Mouse (Mus musculus) thymus, postnatal 4 days (tissue): ENCODE data around the gene Ppp1cc.

Source experiments
- DNase-seq: peaks from one replicate; pipeline ENCODE4 v3.0.0; 2021

Ppp1cc gene

DNA sequence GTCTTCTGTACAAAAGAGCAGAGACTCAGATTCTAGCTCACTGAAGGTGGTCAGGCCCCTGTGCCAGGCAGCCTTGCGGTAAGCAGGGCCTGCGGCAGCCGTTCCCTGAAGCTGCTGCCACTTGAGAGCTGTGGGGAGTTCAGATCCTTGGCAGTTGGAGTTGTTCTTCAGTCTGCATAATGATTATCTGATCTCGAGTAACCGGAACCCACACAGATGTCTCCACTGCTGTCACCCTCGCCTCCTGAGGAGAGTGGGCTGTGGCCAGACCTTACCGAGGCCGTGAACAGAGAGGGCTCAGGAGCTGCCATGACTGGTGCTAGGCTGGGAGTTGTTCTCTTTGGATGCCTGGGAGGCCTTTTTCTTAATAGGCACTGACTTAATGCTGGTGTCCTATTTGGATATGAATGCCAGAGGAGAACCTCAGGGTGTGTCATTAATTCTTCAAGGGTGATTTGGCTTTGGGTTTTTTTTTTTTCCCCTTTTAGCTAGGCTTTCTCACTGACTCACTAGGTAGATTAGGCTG, 8.6 kb downstream of the Ppp1cc start:
- peak; percentile 31 for DNase-seq

DNA sequence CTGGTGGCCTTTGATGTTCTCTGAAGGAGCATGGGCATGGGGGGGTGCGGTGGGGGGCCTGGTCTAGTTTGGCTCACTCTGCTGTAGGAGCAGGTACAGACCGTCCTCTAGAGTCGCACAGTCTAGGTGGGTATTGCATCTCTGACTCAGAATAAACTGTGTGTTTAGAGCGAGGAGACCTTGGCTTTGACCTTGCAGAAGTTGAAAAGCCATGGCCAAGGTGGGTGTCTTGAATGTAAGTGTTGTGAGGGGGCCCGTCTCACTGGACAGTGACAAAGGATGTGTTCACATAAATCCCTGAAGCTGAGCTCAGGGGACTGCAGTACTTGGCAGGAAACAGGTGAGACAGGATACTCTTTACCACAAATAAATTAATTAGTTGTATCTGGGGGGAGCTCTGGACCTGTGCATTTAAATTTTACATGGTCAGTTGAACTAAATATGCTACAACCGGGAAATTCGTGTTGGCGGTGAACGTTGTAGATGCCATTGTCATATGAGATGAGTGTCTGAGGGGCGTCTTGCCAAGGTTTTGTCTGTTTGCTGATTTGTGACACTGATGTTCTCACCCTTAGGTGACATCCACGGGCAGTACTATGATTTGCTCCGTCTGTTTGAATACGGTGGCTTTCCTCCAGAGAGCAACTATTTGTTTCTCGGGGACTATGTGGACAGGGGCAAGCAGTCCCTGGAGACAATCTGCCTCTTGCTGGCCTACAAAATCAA, 10.4 kb downstream of the Ppp1cc start:
- no peak for DNase-seq

DNA sequence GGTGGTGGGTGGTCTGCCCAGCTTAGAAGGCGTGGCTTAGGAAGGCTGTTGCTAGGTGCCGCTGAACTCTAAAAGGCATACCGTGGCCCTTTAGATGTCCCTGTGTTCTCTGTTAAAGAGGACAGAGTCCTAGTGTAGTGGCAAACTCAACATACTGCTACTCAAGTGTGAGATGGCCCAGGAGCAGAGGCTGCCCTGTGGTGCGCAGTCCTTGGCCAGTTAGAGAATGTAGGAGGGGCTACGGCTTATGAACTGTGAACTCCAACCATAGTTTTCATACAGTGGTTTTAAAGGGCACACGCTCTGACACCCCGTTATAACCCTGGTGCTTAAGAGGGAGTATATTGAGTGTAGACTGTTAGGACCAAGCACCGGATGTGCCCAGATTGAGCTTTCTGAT, 13.0 kb downstream of the Ppp1cc start:
- no peak for DNase-seq

DNA sequence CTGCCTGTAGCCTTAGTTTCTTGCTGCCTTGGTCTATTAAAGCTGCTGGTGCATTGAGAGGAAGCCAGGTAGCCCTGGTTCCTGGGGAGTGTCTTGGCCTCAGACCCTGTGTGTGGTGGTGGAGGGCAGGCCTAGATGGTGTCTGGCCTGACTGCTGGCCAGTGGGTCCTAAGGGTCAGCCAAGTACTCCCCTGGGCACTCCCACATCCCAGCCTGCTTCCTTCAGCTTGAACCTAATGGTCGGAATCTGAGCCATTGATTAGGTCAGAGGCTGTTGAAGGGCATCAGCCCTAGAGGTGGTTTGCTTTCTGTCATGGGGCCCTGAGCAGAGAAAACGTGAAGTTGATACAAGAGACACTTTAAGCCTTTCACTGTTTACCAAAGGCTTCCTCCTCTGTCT, 17.3 kb downstream of the Ppp1cc start:
- no peak for DNase-seq

DNA sequence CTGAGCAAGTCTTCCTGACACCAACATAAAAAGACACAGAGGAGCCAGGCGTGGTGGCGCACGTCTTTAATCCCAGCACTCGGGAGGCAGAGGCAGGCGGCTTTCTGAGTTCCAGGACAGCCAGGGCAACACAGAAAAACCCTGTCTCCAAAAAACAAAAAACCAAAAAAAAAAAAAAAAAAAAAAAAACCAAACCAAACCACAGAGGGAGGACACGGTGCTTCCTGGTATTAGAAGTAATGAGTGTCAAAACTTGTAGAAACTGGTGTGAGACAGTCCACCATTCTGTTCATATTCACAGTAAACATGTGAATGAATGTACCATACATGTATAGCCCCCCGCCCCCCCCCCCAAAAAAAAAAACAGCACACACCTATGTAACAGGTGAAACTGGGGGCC, 17.9 kb downstream of the Ppp1cc start:
- no peak for DNase-seq

DNA sequence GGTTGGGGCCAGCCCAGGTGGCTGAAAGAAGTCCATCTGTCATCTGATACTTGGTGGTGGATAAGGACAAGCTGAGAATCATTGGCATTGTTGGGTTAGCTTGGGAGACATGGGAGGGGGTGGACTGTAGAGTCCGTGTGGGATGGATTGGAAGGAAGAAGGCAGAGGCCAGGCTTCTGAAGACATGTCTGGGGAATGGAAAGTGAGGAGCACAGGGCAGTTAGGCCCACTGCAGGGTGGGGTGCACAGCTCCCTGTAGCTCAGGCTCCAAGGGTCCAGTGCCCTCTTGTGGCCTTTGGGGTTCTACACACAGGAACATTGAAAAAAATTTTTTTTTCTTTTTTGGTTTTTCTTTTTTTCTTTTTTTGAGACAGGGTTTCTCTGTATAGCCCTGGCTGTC, 18.3 kb downstream of the Ppp1cc start:
- DNase-seq: peak; percentile 86

DNA sequence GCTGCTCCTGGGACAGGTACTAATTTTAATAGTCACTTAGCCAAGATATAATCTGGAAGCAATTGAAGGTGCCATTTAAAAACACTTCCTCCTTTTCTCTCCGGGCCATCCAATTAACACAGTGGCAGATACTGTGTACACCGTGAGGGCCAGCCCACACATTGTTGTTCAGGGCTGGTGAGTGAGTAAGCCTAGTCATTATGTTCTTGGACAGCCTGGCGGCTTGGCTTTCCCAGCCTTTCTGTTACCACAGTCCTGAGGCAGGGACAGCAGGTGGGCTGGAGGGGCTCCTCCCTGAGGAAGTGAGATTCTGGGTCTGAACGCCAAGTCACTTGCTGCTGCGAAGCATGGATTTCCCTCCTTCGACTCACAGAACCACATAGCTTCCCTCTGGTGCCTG, 21.6 kb downstream of the Ppp1cc start:
- DNase-seq: no peak

DNA sequence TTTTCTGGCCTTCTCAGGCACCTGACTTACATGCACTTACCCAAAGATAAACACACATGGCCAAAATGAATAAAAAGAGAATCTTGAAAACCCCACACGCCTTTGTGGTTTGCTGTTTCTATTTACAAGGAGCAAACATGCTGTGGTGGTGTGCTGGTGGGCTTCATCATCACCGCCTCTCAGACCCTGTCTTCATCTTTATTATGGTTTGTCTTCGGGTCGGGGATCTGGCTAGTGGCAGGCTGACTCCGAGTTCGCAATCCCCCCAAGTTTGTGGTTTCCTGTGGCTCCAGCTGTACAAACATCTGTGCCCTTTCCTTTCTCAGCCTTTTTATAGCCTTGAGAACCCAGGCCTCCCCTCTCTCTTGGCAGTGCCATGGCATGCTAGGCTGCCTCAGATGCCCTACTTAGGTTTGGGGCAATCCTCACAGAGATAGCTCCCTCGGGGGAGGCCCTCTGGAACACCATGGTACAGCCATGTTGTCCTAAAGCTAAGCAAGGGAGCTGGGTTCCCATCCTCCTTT, 26.3 kb downstream of the Ppp1cc start:
- DNase-seq: peak; percentile 62

DNA sequence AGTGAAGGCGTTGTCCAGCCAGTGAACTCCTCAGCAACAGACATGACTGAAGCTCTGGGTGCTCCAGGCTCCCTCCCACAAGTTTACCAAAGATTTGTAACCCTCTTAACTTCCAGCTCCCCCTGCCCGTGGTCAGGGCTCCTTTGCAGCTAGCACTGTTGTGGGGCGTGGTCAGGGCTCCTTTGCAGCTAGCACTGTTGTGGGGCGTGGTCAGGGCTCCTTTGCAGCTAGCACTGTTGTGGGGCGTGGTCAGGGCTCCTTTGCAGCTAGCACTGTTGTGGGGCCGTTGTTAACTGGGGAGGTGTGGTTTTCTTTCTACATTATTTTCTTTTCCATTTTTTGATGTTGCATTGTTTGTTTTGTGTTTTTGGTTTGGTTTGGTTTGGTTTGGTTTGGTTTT, 26.8 kb downstream of the Ppp1cc start:
- DNase-seq: peak; percentile 19

DNA sequence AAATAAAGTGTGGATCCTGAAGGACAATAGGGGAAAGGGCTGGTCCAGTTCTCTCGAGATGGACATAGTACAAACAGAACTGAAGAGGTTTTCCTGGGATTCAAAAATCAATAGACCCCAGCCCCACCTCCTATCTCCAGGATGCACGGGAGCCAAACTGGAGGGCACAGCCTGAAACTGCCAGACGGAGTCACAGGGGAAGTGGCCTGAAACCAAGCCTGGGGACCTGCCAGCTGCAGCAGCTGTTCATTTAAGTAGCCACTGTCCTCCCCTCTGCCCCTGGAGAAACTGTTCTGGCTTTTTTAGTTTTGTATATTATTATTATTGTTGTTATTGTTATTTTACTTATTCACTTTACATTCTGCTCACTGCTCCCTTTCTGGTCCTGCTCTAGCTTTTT, 31.0 kb downstream of the Ppp1cc start:
- DNase-seq: no peak

DNA sequence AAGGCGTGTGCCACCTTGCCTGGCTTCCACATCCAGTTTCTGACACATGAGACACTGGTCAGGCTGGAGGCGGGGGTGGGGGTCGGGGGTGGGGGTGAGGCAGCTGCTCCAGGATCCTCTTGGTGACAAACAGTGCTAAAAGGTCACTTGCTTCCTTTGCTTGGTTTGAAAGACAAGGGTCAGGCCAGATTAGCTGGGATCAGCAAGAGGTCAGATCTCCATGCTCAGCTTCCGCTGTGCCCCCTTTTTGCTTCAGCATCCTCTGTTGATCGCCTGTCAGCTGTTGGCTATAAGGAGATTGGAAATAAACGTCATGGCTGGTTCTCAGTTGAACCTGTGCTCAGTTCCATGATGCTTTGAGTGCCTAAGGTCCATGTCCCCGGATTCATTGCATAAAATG, 32.4 kb downstream of the Ppp1cc start:
- no peak for DNase-seq

DNA sequence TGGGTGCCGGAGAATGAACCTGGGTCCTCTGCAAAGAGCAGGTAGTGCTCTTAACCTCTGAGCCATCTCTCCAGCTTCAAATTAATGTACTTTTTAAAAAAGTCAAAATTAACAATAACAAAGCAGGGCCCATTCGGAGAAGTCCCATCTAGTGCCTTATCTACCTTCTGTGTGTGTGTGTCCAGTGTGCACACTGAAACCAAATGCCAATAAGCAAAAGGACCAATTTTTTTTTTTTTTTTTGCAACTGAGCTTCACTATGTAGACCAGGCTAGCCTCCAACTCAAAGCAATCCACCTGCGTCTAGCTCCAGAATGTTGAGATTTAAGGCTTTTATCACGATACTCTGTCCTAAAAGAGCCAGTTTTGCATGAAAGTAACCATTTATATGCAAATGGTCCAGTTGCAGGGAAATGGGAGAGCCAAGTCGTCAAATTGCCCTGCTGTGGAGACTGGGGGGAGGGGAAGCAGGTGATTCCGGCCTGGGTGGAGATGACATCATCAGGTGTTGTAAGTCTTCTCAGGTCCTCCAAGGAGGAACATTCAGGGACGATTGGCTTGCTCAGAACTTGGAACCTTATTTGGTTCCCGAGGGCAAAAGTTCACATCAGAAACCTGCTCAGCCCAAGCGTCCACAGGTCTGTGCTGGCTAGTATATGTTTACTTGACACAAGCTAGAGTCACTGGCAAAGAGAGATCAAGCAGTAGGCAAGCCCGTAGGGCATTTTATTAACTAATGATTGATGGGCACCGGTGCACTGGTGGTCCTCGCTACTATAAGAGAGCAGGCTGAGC, 33.4 kb downstream of the Ppp1cc start:
- no peak for DNase-seq

DNA sequence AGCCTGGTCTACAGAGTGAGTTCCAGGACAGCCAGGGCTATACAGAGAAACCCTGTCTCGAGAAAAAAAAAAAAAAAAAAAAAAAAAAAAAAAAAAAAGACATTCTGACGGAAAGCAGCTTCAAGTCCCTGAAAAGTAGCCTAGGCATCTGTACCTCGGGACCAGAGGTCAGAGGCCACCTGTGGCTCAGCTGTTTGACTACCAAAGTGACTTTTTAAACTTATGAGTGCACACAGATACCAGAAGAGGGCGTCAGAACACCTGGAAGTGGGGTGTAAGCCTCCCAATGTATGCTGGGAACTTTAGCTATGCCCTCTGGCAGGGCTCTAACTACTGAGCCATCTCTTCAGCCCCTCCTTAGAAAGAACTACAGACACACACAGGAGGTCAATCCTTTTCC, 34.3 kb downstream of the Ppp1cc start:
- DNase-seq: no peak

DNA sequence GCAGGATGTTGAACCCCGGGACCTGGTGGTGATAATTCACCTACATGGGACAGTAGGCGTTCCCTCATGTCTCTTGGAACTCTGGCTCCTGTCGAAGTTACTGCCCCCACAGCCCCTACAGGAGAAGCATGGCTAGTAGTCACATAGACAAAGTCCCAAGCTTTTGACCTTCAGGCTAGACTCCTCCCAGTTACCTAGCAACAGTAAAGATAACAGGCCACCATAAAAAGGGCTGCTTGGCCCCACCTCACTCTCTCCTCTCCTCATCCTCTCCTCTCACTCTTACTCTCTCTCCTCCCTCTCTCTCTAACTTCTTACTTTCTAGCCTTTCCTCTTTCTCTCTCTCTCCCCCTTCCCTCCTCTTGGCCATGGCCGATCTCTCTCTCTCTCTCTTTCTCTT, 42.8 kb downstream of the Ppp1cc start:
- no peak for DNase-seq

DNA sequence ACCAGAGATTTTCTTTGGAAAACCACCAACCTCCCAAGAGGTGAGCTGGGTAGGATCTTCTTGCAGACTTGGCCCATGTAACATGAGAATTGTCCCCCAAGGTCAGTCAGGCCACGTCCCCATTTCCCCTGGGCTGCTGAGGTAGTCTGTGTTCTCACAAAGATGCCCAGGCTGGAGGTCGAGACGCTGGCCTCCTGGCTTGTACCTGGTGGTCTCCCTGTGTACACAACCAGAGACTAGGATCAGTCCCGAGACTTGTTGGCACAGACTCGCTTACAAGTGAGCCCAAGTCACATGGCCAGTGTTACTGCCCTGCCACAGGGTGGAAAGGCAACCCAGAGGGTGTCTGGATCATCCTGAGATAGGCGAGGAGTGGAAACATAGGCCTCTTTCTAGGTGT, 43.8 kb downstream of the Ppp1cc start:
- DNase-seq: peak; percentile 7

DNA sequence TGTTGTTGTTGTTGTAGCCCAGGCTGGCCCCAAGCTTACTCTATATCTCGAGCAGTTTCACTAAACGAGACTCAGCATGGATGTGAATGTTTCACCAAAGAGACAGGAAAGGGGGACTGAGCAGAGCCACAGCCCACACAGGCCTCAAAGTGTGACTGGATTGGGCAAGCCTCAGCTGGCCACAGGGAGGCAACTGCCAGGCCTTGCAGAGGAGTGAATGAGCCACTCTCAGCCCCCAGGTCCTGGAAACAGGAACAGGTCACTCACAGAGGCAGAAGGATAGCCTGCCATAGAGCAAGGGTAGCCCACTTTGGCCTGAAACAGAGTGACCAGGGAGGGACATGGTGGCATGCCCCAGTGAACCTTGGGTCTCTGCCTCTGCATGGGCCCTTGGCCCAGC, 46.1 kb downstream of the Ppp1cc start:
- no peak for DNase-seq

DNA sequence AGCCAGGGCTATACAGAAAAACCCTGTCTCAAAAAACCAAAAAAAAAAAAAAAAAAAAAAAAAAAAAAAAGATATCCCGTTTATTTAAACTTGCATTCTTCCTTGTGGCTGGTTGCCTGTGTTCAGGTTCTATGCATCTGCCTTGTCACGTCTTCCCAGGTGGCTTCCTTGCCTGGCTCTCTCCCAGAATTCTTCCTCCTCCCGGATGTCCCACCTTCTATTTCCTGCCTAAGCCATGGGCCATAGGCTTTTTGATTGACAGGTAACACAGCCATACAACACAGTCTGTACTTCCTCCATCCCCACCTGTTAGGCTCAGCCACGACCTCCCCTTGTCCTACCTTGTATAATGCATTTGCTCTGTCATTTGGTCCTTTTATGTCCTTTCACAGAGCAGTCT, 48.4 kb downstream of the Ppp1cc start, which contains the start of gene Hvcn1:
Gene Hvcn1 (plus strand): TSS at position 330 of the 400 bp plus-strand sequence.
- DNase-seq: no peak

DNA sequence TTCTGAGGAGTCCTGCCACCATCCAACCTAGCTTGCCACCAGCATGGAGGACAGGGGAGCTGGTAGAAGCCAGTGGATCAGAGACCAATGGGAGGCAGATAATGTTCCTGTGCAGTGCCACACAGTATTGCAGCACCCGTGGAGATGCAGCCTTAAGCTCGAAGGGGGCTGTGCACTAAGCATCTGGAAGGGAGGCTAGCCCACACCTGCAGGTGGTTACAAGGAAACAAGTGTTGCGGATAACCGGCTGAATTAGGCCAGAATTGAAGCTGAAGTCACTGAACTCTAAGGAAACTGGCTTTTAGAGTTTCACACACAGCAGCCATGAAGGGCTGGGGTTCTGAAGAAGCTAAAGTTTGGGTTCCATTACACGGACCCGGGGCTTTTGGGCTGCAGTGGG, 50.8 kb downstream of the Ppp1cc start:
- peak; percentile 68 for DNase-seq

DNA sequence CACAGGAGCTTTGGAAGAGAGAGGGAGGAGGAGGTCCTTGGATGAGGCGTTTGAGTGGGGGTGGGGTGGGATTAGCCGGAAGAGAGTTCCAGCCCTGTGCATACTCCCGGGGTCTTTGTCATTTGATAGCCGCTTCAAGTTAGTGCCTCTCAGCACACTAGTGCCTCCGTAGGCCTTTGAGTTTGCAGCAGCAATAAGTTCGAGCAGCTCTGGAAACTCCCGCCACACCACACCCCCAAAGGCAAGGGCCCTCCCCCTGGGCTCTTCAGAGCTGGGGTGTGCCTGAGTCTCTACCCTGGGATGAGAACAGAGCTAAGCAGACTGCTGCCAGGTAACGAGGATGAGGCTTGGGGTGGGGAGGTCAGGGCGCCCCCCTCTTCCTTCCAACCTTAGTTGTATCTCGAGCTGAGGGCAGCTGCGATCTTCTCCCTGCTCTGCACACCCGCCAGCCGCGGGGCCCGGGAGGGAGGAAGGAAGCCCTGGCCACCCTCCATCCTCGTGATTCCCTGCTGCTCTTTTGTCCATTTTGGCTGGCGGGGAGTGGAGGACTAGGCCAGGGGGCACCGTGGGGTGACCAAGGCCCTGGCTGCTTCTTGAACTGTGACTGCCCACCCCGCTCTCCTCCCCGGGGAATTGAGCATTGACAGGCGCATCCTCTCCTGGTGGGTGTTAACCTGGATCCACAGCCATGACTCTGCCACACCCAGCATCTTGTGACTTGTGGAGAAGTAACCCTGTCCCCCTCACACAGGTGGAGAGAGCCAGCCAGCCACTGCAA, 51.7 kb downstream of the Ppp1cc start:
- DNase-seq: peak; percentile 78

DNA sequence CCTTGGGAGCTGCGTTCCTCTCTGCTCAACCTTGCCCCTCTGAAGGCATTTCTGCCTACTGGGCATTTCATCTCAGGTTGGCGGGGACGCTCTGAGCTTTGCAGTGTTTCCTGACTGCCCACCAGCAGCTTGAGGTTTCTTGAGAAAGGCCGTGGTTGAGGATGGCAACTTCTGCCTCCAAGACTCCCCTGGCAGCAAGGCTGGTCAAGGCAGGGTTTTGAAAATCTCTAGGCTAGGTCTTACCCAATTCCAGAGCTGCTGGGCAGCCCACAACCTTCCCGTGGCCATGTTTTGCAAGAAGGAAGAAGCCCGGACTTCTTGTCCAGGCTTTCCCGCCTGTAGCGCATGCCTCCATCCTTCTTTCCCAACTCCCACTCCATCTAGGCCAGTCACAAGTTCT, 52.8 kb downstream of the Ppp1cc start:
- no peak for DNase-seq

DNA sequence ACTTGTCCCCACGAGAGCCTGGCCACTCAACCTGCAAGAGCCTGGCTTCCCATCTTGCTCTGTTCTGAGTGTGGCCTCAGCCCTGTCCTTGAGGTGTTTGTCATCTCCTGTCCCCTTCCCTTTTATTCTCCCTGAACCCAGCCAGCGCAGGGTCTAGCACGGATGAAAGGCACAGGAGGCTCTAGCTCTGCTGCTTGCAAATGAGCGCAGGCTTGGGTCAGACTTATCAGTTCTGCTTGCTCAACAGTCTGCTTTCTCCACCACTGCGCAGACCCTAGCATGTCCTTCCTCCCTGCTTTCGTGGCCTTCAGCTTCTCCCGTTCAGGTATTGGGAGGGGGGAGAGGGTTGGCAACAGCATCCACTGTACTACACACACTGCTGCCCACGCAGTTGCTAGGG, 54.0 kb downstream of the Ppp1cc start:
- no peak for DNase-seq

DNA sequence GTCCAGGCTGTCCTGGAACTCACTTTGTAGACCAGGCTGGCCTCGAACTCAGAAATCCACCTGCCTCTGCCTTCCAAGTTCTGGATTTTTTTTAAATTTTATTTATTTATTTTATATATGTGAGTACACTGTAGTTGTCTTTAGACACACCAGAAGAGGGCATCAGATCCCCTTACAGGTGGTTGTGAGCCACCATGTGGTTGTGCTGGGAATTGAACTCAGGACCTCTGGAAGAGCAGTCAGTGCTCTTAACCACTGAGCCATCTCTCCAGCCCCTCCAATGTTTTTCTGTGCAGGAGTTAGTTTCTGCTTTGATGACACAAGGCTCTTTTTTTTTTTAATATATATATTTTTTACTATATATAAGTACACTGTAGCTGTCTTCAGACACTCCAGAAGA, 54.7 kb downstream of the Ppp1cc start:
- DNase-seq: peak; percentile 50

DNA sequence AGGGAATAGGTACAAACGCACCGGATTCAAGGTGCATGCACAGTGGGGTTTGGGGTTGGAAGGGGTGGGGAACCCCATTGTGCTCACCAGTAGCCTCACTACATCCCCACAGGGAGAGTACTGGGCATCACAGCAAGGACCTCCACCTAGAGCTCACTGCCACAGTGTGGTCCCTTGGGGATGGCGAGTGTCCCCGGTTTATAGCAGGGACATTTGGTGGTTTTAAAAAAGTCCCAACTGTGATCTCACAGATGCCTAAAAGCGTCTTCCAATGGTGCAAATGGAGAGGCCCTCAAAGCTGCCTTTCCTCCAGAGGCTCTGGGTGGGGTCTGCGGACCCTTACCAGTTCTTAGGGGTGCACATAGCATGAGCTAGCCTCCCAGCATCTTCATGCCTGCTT, 55.8 kb downstream of the Ppp1cc start:
- DNase-seq: no peak
